Mouse (Mus musculus): ENCODE data around the gene Gm5416. TPM values are rescaled to one million over a fixed set of nuclear protein-coding genes. Genes with fewer than 3 reads are reported as not detected.

The Gm5416 gene
- polyA plus RNA-seq, 1 experiment, result not detected

Other genes starting within 250 kb of the Gm5416 start
- 6.2 and 7.3 TPM in 2 replicates for gene Kpna1, start 231.7 kb upstream of the Gm5416 start, polyA plus RNA-seq (2012; rRNA removed)
- gene Wdr5b, start 169.2 kb upstream of the Gm5416 start, polyA plus RNA-seq (2012; rRNA removed), result 1.8 and 2.1 TPM in 2 replicates
- 68.9 and 94.6 TPM in 2 replicates for gene Fam162a, start 138.8 kb upstream of the Gm5416 start, polyA plus RNA-seq (2012; rRNA removed)
- 14.8 and 21.3 TPM in 2 replicates for gene Ccdc58, start 138.7 kb upstream of the Gm5416 start, polyA plus RNA-seq (2012; rRNA removed)
- gene Csta1, start 79.2 kb upstream of the Gm5416 start, polyA plus RNA-seq (2012; rRNA removed), result not detected in 2 replicates
- not detected in 2 replicates for gene Stfa2l1, start 53.6 kb upstream of the Gm5416 start, polyA plus RNA-seq (2012; rRNA removed)
- not detected in 2 replicates for gene Gm5483, start 26.2 kb upstream of the Gm5416 start, polyA plus RNA-seq (2012; rRNA removed)
- 0.50 TPM in 1 of 2 replicates, not detected in the other for gene 2010005H15Rik, start 11.1 kb downstream of the Gm5416 start, polyA plus RNA-seq (2012; rRNA removed)
- gene Stfa1, start 66.5 kb downstream of the Gm5416 start, polyA plus RNA-seq (2012; rRNA removed), result not detected in 2 replicates
- not detected in 2 replicates for gene BC117090, start 123.9 kb downstream of the Gm5416 start, polyA plus RNA-seq (2012; rRNA removed)
- not detected in 2 replicates for gene BC100530, start 157.3 kb downstream of the Gm5416 start, polyA plus RNA-seq (2012; rRNA removed)
- not detected in 2 replicates for gene Stfa2, start 198.1 kb downstream of the Gm5416 start, polyA plus RNA-seq (2012; rRNA removed)
- not detected in 2 replicates for gene Stfa3, start 245.0 kb downstream of the Gm5416 start, polyA plus RNA-seq (2012; rRNA removed)